ENCODE assay signal across 9 mouse cellular contexts in the genomic region with DNA sequence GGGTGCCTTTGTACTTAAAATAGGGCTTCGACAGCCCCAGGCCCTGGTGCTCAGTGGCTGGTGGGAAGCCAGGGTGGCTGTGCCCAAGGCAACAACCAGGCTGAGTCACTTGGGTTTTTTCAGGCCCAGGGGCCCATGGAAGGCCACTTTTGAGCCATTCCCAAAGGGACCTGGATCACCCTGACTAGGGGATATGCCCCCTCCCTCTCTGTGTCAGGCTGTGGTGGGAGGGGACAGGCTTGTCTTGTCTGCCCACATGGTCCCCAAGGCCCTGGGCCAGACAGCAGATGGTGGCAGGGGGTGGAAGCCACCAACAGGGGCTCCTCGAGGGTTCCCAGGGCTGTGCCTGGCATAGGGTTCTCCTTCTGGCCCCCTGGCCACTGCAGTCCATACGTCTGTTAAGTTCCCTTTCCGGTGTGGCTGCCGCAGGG. TPM values are rescaled to one million over a fixed set of nuclear protein-coding genes. Genes with fewer than 3 reads are reported as not detected.
DNase-seq lines count a peak whose midpoint lies in the region; ATAC-seq and TF ChIP-seq lines count a peak whose summit lies in the region.
"Had no signal": no experiment of that assay in that cellular context is flagged by ENCODE, and none has a peak within 500 bp of the region (broad histone marks: within the 10 kb centered on the region; RNA-seq: fewer than 3 reads in every experiment).

No protein-coding gene starts in this region.

- H3K9me3 ChIP-seq in heart, embryonic 14.5 days (ENCODE audit: control insufficient read depth, low read length), result no peaks in the 10 kb centered on the region
- H3K9me3 ChIP-seq in ES-E14 (ENCODE audit: control insufficient read depth, insufficient read depth, low read depth, low read length), result no peaks in the 10 kb centered on the region
- no peaks in the 10 kb centered on the region for H3K9me3 ChIP-seq in limb, embryonic 13.5 days

- no peak for DNase-seq in heart, postnatal 36 days
- DNase-seq in ES-E14 (ENCODE audit: low read depth, low spot score), result no peak
- DNase-seq in cerebellum, adult 9-10 months, result peak; percentile 74
- DNase-seq in ovary, postnatal 14 days (ENCODE audit: low spot score), result no peak
- no peak for DNase-seq in layer of hippocampus, postnatal 36 days
- no peak for DNase-seq in thymus, adult 2 months
- DNase-seq: layer of hippocampus, adult 9-11 months had no signal

- no peak overlapping the region for H3K4me3 ChIP-seq in heart, embryonic 14.5 days (ENCODE audit: control insufficient read depth in 1 of 2, insufficient read depth in 1 of 2, low read depth in 1 of 2, low read length in 2 of 2)
- H3K4me3 ChIP-seq in ES-E14 (ENCODE audit: insufficient read depth in 1 of 2, low read depth in 1 of 2, low read length in 2 of 2, poor library complexity in 1 of 2, severe bottlenecking in 1 of 2), result peak overlapping the region; percentile 43 to 91
- no peak overlapping the region for H3K4me3 ChIP-seq in limb, embryonic 13.5 days
- no peak overlapping the region for H3K4me3 ChIP-seq in thymus, adult 2 months (ENCODE audit: control insufficient read depth, insufficient read depth, low read length)

- no peak overlapping the region for H3K4me2 ChIP-seq in heart, embryonic 14.5 days (ENCODE audit: low read length)
- no peak overlapping the region for H3K4me2 ChIP-seq in limb, embryonic 13.5 days (replicated peaks)

- in situ Hi-C loops in ES-E14 (cut with MboI; ENCODE audit: low sequenced_read_pairs in 2 of 2, unreplicated experiment in 2 of 2), result no loop called here

- H3K9ac ChIP-seq in heart, embryonic 14.5 days (ENCODE audit: low read length), result peak overlapping the region; percentile 57
- peak overlapping the region; percentile 47; the same call in 1 of the 2 replicates for H3K9ac ChIP-seq in ES-E14 (ENCODE audit: insufficient read depth, low read depth, low read length, poor library complexity, severe bottlenecking)
- H3K9ac ChIP-seq in limb, embryonic 13.5 days, result peak overlapping the region; percentile 35; the same call in 1 of the 2 replicates

- intact Hi-C loops in heart, postnatal 36 days (cut with DNase I), result no loop called here

- TF ChIP-seq POLR2A in thymus, adult 2 months (IDR thresholded peaks at IDR 0.05; ENCODE audit: control insufficient read depth, extremely low read depth, insufficient read depth, low read length, poor library complexity), result no peak

- peaks cover 34 to 50% of the 10 kb centered on the region in 2 experiments for H3K4me1 ChIP-seq in heart, embryonic 14.5 days (ENCODE audit: control insufficient read depth in 2 of 2, insufficient read depth in 2 of 2, low read length in 2 of 2)
- H3K4me1 ChIP-seq in ES-E14 (ENCODE audit: control insufficient read depth in 2 of 2, insufficient read depth in 2 of 2, low read length in 2 of 2, poor library complexity in 1 of 2), result peaks cover 3 to 55% of the 10 kb centered on the region in 2 experiments; a peak in 3 of 4 replicates
- peaks cover 49% of the 10 kb centered on the region for H3K4me1 ChIP-seq in limb, embryonic 13.5 days
- peaks cover 33% of the 10 kb centered on the region for H3K4me1 ChIP-seq in thymus, adult 2 months (replicated peaks; ENCODE audit: control insufficient read depth, insufficient read depth, low read length)

- H3K27ac ChIP-seq in heart, embryonic 14.5 days (replicated peaks in 1 of 2; ENCODE audit: control insufficient read depth in 1 of 2, insufficient read depth in 1 of 2, low read depth in 2 of 2, low read length in 2 of 2), result peak overlapping the region in 1 of 2 experiments; percentile 47; a peak in 1 of 4 replicates
- H3K27ac ChIP-seq in ES-E14 (ENCODE audit: insufficient read depth, low read depth, low read length, poor library complexity, severe bottlenecking), result peak overlapping the region; percentile 67; the same call in 1 of the 2 replicates
- no peak overlapping the region for H3K27ac ChIP-seq in limb, embryonic 13.5 days
- H3K27ac ChIP-seq in thymus, adult 2 months (ENCODE audit: control insufficient read depth, insufficient read depth, low read length), result no peak overlapping the region

- no peaks in the 10 kb centered on the region for H3K27me3 ChIP-seq in heart, embryonic 14.5 days (ENCODE audit: control insufficient read depth, insufficient read depth, low read length)
- H3K27me3 ChIP-seq in limb, embryonic 13.5 days, result no peaks in the 10 kb centered on the region
- no peaks in the 10 kb centered on the region for H3K27me3 ChIP-seq in thymus, adult 2 months (ENCODE audit: control insufficient read depth, insufficient read depth, low read length)

- ATAC-seq in heart, embryonic 14.5 days (ENCODE audit: insufficient number of reproducible peaks, insufficient read depth, low FRiP score, low read depth), result no peak
- ATAC-seq in limb, embryonic 13.5 days (ENCODE audit: low FRiP score, low read depth), result no peak

- 69% methylated on average over 5 of the region's 5 CpGs for WGBS in heart, embryonic 14.5 days
- WGBS in limb, embryonic 13.5 days, result 69% methylated on average over 5 of the region's 5 CpGs
- 79% methylated on average over 5 of the region's 5 CpGs for WGBS in thymus, adult 2 months

- H3K36me3 ChIP-seq in heart, embryonic 14.5 days (ENCODE audit: control insufficient read depth, insufficient read depth, low read length), result peaks cover 48% of the 10 kb centered on the region
- H3K36me3 ChIP-seq in ES-E14 (ENCODE audit: control insufficient read depth, insufficient read depth, low read length, poor library complexity, severe bottlenecking), result peaks cover 37% of the 10 kb centered on the region
- peaks cover 59% of the 10 kb centered on the region for H3K36me3 ChIP-seq in limb, embryonic 13.5 days
- peaks cover 32% of the 10 kb centered on the region for H3K36me3 ChIP-seq in thymus, adult 2 months (ENCODE audit: control insufficient read depth, insufficient read depth, low read length)

- TF ChIP-seq CTCF in thymus, adult 2 months (IDR thresholded peaks at IDR 0.05; ENCODE audit: borderline replicate concordance, control insufficient read depth, extremely low read depth, insufficient read depth, low read length, poor library complexity), result no peak

TF ChIP-seq in ES-E14, 5 proteins besides CTCF, POLR2A, EP300 and RAD21:
- TF ChIP-seq HCFC1 (IDR thresholded peaks at IDR 0.05; ENCODE audit: borderline replicate concordance, insufficient read depth, low read length) (no peak), ZC3H11A (IDR thresholded peaks at IDR 0.05; ENCODE audit: borderline replicate concordance, low read depth, low read length) (no peak), CHD2 (IDR thresholded peaks at IDR 0.05; ENCODE audit: low read depth, low read length) (no peak), MAFK (IDR thresholded peaks at IDR 0.05; ENCODE audit: insufficient read depth, low read depth, low read length) (no peak), ZNF384 (IDR thresholded peaks at IDR 0.05; ENCODE audit: low read depth, low read length) (no peak)
TF ChIP-seq in ES-E14: peak in this region for 0.

RNA-seq across cellular contexts. Expression of gene Zbtb7a, which starts 7.5 kb away (rescaled TPM):
- 16.8 and 18.8 TPM in 2 replicates for polyA plus RNA-seq in heart, embryonic 14.5 days (2014; fragmentation: Nextera tagmentation; extraction: Ambion mirVana)
- 10 to 100 TPM; 37.9 to 39.5 TPM for total RNA-seq in heart, postnatal 36 days (2021)
- total RNA-seq in ES-E14 (2012; rRNA removed), result 15.7 and 30.1 TPM in 2 replicates
- 22.5 and 22.6 TPM in 2 replicates for polyA plus RNA-seq in limb, embryonic 13.5 days (2015; fragmentation: Nextera tagmentation; extraction: Ambion mirVana)
- 100 to 1,000 TPM; 109 to 116 TPM for total RNA-seq in layer of hippocampus, postnatal 36 days (2021)
- 66.0 and 87.5 TPM in 2 replicates for polyA plus RNA-seq in thymus, adult 2 months (2012; rRNA removed)

RNA-seq across cellular contexts. Expression of gene Pias4, which starts 25.2 kb away (rescaled TPM):
- polyA plus RNA-seq in heart, embryonic 14.5 days (2014; fragmentation: Nextera tagmentation; extraction: Ambion mirVana), result 33.5 and 34.0 TPM in 2 replicates
- 10 to 100 TPM; 14.0 to 17.1 TPM for total RNA-seq in heart, postnatal 36 days (2021)
- 37.8 and 50.7 TPM in 2 replicates for total RNA-seq in ES-E14 (2012; rRNA removed)
- polyA plus RNA-seq in limb, embryonic 13.5 days (2015; fragmentation: Nextera tagmentation; extraction: Ambion mirVana), result 62.2 and 62.3 TPM in 2 replicates
- 10 to 100 TPM; 26.2 to 29.8 TPM for total RNA-seq in layer of hippocampus, postnatal 36 days (2021)
- polyA plus RNA-seq in thymus, adult 2 months (2012; rRNA removed), result 67.6 and 72.9 TPM in 2 replicates

RNA-seq across cellular contexts. Expression of gene Eef2, which starts 33.9 kb away (rescaled TPM):
- polyA plus RNA-seq in heart, embryonic 14.5 days (2014; fragmentation: Nextera tagmentation; extraction: Ambion mirVana), result 331 and 337 TPM in 2 replicates
- 1,000 to 10,000 TPM; 1,005 to 1,085 TPM for total RNA-seq in heart, postnatal 36 days (2021)
- total RNA-seq in ES-E14 (2012; rRNA removed), result 2,093 and 2,486 TPM in 2 replicates
- polyA plus RNA-seq in limb, embryonic 13.5 days (2015; fragmentation: Nextera tagmentation; extraction: Ambion mirVana), result 577 and 592 TPM in 2 replicates
- 100 to 1,000 TPM; 868 to 892 TPM for total RNA-seq in layer of hippocampus, postnatal 36 days (2021)
- 2,100 and 2,369 TPM in 2 replicates for polyA plus RNA-seq in thymus, adult 2 months (2012; rRNA removed)

RNA-seq across cellular contexts. Expression of gene Map2k2, which starts 36.9 kb away (rescaled TPM):
- 147 and 159 TPM in 2 replicates for polyA plus RNA-seq in heart, embryonic 14.5 days (2014; fragmentation: Nextera tagmentation; extraction: Ambion mirVana)
- 100 to 1,000 TPM; 113 to 125 TPM for total RNA-seq in heart, postnatal 36 days (2021)
- total RNA-seq in ES-E14 (2012; rRNA removed), result 115 and 121 TPM in 2 replicates
- 192 and 197 TPM in 2 replicates for polyA plus RNA-seq in limb, embryonic 13.5 days (2015; fragmentation: Nextera tagmentation; extraction: Ambion mirVana)
- total RNA-seq in layer of hippocampus, postnatal 36 days (2021), result 100 to 1,000 TPM; 132 to 141 TPM
- 214 and 285 TPM in 2 replicates for polyA plus RNA-seq in thymus, adult 2 months (2012; rRNA removed)

RNA-seq across cellular contexts. Expression of gene Dapk3, which starts 40.2 kb away (rescaled TPM):
- 41.5 and 51.0 TPM in 2 replicates for polyA plus RNA-seq in heart, embryonic 14.5 days (2014; fragmentation: Nextera tagmentation; extraction: Ambion mirVana)
- 10 to 100 TPM; 31.0 to 31.3 TPM for total RNA-seq in heart, postnatal 36 days (2021)
- 65.1 and 66.4 TPM in 2 replicates for total RNA-seq in ES-E14 (2012; rRNA removed)
- polyA plus RNA-seq in limb, embryonic 13.5 days (2015; fragmentation: Nextera tagmentation; extraction: Ambion mirVana), result 53.4 and 53.7 TPM in 2 replicates
- 10 to 100 TPM; 65.6 to 77.8 TPM for total RNA-seq in layer of hippocampus, postnatal 36 days (2021)
- polyA plus RNA-seq in thymus, adult 2 months (2012; rRNA removed), result 95.9 and 103 TPM in 2 replicates

Comparison
In these comparisons a context has a peak if more than half of its experiments do, and no peak if none do; other contexts are left out.
1. H3K4me3 ChIP-seq: peak in ES-E14 (2 of 2); none in heart, embryonic 14.5 days (0 of 2), limb, embryonic 13.5 days (single experiment) and thymus, adult 2 months (single experiment).
2. Peak in every context shown above with its lines, with median percentiles within 50 percentile points of each other: H3K9ac ChIP-seq.